Mouse (Mus musculus): ENCODE results near the gene Ppp1r3e.

DNA sequence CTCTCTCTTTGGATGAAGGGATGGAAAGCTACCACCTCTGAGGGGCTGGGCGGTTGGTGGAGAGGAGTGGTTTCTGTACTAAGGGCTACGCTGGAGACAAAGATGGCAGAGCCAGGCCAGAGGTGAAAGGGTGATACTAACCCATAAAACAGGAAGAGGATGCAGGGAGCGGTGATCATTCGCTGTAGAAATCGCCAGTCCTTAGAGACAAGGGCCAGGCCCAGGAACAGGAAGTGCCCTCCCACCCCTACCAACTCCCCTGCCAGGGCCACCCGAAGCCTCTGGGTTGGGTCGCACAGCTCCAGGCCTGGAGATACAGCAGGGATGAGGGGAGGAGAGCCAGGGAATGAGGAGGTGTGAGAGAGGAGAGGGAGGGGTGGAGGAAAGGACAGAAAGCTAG lies 31.3 kb upstream of the Ppp1r3e start:
- TF ChIP-seq CTCF (IDR thresholded peaks at IDR 0.05; ENCODE audit: borderline replicate concordance, insufficient read depth, low read length) (no peak), POLR2A (IDR thresholded peaks at IDR 0.05; ENCODE audit: low read depth, low read length) (no peak)
